Mouse (Mus musculus) myocyte (in vitro differentiated cells): ENCODE data around the gene Cln5.

ENCODE experiments used
- MAX ChIP-seq: IDR thresholded peaks from one replicate; pipeline ENCODE4 v1.6.1; 2011; ENCODE audit warnings: low read depth, mild to moderate bottlenecking, control low read depth
- POLR2A ChIP-seq: IDR thresholded peaks from one replicate; pipeline ENCODE4 v1.6.1; 2011; ENCODE audit warnings: low read depth, mild to moderate bottlenecking, control low read depth, moderate library complexity; ENCODE audit not compliant: insufficient read length
- POLR2AphosphoS2 ChIP-seq: IDR thresholded peaks from one replicate; pipeline ENCODE4 v1.6.1; 2011; ENCODE audit warnings: low read depth, control low read depth; ENCODE audit not compliant: insufficient read length

DNA sequence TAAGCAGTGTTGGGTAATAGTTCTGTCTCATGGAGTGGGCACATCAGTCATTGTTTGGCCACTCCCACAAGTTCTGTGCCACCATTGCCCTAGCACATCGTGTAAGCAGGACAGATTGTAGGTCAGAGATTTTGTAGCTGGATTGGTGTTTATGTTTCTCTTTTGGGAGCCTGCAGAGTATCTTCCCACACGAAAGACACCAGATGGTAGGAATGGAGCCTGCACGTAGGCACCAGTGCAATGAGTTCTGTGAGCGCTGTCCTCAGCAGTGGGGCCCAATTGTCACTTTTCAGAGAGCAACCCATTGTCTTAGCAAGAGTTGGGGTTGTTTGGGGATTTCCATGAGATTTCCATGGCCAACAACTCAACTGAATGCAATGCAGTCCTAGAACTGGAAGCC lies 40.0 kb downstream of the Cln5 start:
- TF ChIP-seq POLR2A (no peak), POLR2AphosphoS2 (no peak), MAX (no peak)
